Mouse (Mus musculus) MEL (cell line): ENCODE data around the gene Prss35. TPM values are rescaled to one million over a fixed set of nuclear protein-coding genes. Genes with fewer than 3 reads are reported as not detected.

Experiments used
- DNase-seq: peaks from one replicate; pipeline ENCODE4 v3.0.0; 2011; ENCODE audit warnings: low read depth, low spot score
- H3K27ac ChIP-seq: 2 replicates; pipeline ENCODE4 v1.5.1; 2012; ENCODE audit warnings: low read depth, mild to moderate bottlenecking, control low read depth, low read length, moderate library complexity; ENCODE audit not compliant: control insufficient read depth
- H3K27me3 ChIP-seq, 2 experiments: fragments of 150-350 bp in 1 of 2; sonication (generic) in 1 of 2; 2 replicates each; pipeline ENCODE4 v1.6.1; 2012; ENCODE audit warnings: low read length in 2 of 2, mild to moderate bottlenecking in 2 of 2, improper control_type of control experiment in 1 of 2, moderate library complexity in 1 of 2; ENCODE audit not compliant: insufficient read depth in 2 of 2, control insufficient read depth in 1 of 2
- H3K36me3 ChIP-seq, 2 experiments: 2 replicates each; pipeline ENCODE4 v1.6.1; 2012 to 2014; ENCODE audit warnings: low read length in 2 of 2, improper control_type of control experiment in 1 of 2, inconsistent platforms in 1 of 2, mild to moderate bottlenecking in 1 of 2; ENCODE audit not compliant: insufficient read depth in 2 of 2, control insufficient read depth in 1 of 2
- H3K4me1 ChIP-seq, 2 experiments: fragments of 150-350 bp in 1 of 2; sonication (generic) in 1 of 2; 2 replicates each; pipeline ENCODE4 v1.6.1; 2012; ENCODE audit warnings: low read length in 2 of 2, improper control_type of control experiment in 1 of 2, mild to moderate bottlenecking in 1 of 2; ENCODE audit not compliant: insufficient read depth in 2 of 2, control insufficient read depth in 1 of 2
- H3K4me3 ChIP-seq, 2 experiments: fragments of 150-350 bp in 1 of 2; sonication (generic) in 1 of 2; 2 replicates each; pipeline ENCODE4 v1.5.1; 2012; ENCODE audit warnings: low read depth in 2 of 2, low read length in 2 of 2, mild to moderate bottlenecking in 2 of 2, moderate library complexity in 2 of 2, control low read depth in 1 of 2, improper control_type of control experiment in 1 of 2; ENCODE audit not compliant: control insufficient read depth in 1 of 2, insufficient read depth in 1 of 2
- H3K79me2 ChIP-seq: 2 replicates; pipeline ENCODE4 v1.6.1; 2012; ENCODE audit warnings: mild to moderate bottlenecking, low read length, moderate library complexity; ENCODE audit not compliant: control insufficient read depth, poor library complexity, insufficient read depth
- H3K9ac ChIP-seq: 2 replicates; pipeline ENCODE4 v1.6.1; 2012; ENCODE audit warnings: low read depth, mild to moderate bottlenecking, control low read depth, low read length, moderate library complexity; ENCODE audit not compliant: control insufficient read depth, poor library complexity, severe bottlenecking
- H3K9me3 ChIP-seq: fragments of 150-350 bp; sonication (generic); replicated peaks from 2 replicates; pipeline ENCODE4 v1.6.1; 2012; ENCODE audit warnings: mild to moderate bottlenecking, low read length, improper control_type of control experiment, moderate library complexity; ENCODE audit not compliant: insufficient read depth
- CHD2 ChIP-seq: IDR thresholded peaks from 2 replicates; pipeline ENCODE4 v1.6.1; 2011; ENCODE audit warnings: low read length, improper control_type of control experiment
- ELF1 ChIP-seq: IDR thresholded peaks from 2 replicates; pipeline ENCODE4 v1.6.1; 2014; ENCODE audit warnings: low read depth, mild to moderate bottlenecking, inconsistent platforms, low read length, improper control_type of control experiment, moderate library complexity
- ETS1 ChIP-seq: IDR thresholded peaks from 2 replicates; pipeline ENCODE4 v1.6.1; 2012; ENCODE audit warnings: low read depth, mild to moderate bottlenecking, inconsistent platforms, low read length, improper control_type of control experiment, moderate library complexity
- GABPA ChIP-seq: IDR thresholded peaks from 2 replicates; pipeline ENCODE4 v1.6.1; 2012; ENCODE audit warnings: low read depth, mild to moderate bottlenecking, inconsistent platforms, low read length, improper control_type of control experiment, moderate library complexity
- MAFK ChIP-seq: IDR thresholded peaks from 2 replicates; pipeline ENCODE4 v1.6.1; 2011; ENCODE audit warnings: low read depth, mild to moderate bottlenecking, low read length, improper control_type of control experiment, borderline replicate concordance
- MAX ChIP-seq: IDR thresholded peaks from 2 replicates; pipeline ENCODE4 v1.6.1; 2011; ENCODE audit warnings: low read length, improper control_type of control experiment
- MXI1 ChIP-seq: IDR thresholded peaks from 2 replicates; pipeline ENCODE4 v1.6.1; 2011; ENCODE audit warnings: mild to moderate bottlenecking, low read depth, low read length, improper control_type of control experiment
- NELFE ChIP-seq: IDR thresholded peaks from 2 replicates; pipeline ENCODE4 v1.6.1; 2011; ENCODE audit warnings: low read depth, low read length, improper control_type of control experiment
- NRF1 ChIP-seq: IDR thresholded peaks from 2 replicates; pipeline ENCODE4 v1.6.1; 2014; ENCODE audit warnings: low read depth, mild to moderate bottlenecking, inconsistent platforms, low read length, improper control_type of control experiment, moderate library complexity; ENCODE audit not compliant: poor library complexity, insufficient read depth, severe bottlenecking
- POLR2A ChIP-seq, 2 experiments: IDR thresholded peaks; 2 replicates each; pipeline ENCODE4 v1.6.1; 2011 to 2012; ENCODE audit warnings: low read length in 2 of 2, mild to moderate bottlenecking in 2 of 2, control low read depth in 1 of 2, improper control_type of control experiment in 1 of 2, low read depth in 1 of 2, moderate library complexity in 1 of 2; ENCODE audit not compliant: control insufficient read depth in 1 of 2, insufficient read depth in 1 of 2, poor library complexity in 1 of 2
- POLR2AphosphoS5 ChIP-seq: IDR thresholded peaks from 2 replicates; pipeline ENCODE4 v1.6.1; 2012; ENCODE audit warnings: low read depth, borderline replicate concordance, mild to moderate bottlenecking, inconsistent platforms, low read length, moderate library complexity, mixed read lengths
- RCOR1 ChIP-seq: IDR thresholded peaks from 2 replicates; pipeline ENCODE4 v1.6.1; 2012; ENCODE audit warnings: low read depth, mild to moderate bottlenecking, inconsistent platforms, low read length, improper control_type of control experiment
- TBP ChIP-seq: IDR thresholded peaks from 2 replicates; pipeline ENCODE4 v1.8.0; 2011; ENCODE audit warnings: low read depth, low read length, improper control_type of control experiment
- TCF12 ChIP-seq: IDR thresholded peaks from 2 replicates; pipeline ENCODE4 v1.6.1; 2014; ENCODE audit warnings: low read depth, mild to moderate bottlenecking, inconsistent platforms, low read length, improper control_type of control experiment, moderate library complexity
- USF2 ChIP-seq, 2 experiments: IDR thresholded peaks; 2 replicates each; pipeline ENCODE4 v1.6.1; 2011 to 2012; ENCODE audit warnings: improper control_type of control experiment in 2 of 2, low read length in 2 of 2, borderline replicate concordance in 1 of 2, inconsistent platforms in 1 of 2, low read depth in 1 of 2, mild to moderate bottlenecking in 1 of 2; ENCODE audit not compliant: insufficient read depth in 1 of 2
- ZC3H11A ChIP-seq: IDR thresholded peaks from 2 replicates; pipeline ENCODE4 v1.6.1; 2012; ENCODE audit warnings: low read depth, mild to moderate bottlenecking, inconsistent platforms, low read length, improper control_type of control experiment
- ZKSCAN1 ChIP-seq: IDR thresholded peaks from 2 replicates; pipeline ENCODE4 v1.6.1; 2012; ENCODE audit warnings: low read depth, mild to moderate bottlenecking, inconsistent platforms, low read length, improper control_type of control experiment, moderate library complexity
- ZMIZ1 ChIP-seq: IDR thresholded peaks from 2 replicates; pipeline ENCODE4 v1.6.1; 2012; ENCODE audit warnings: low read depth, mild to moderate bottlenecking, inconsistent platforms, low read length, improper control_type of control experiment, moderate library complexity
- ZNF384 ChIP-seq: IDR thresholded peaks from 2 replicates; pipeline ENCODE4 v1.6.1; 2012; ENCODE audit warnings: low read depth, mild to moderate bottlenecking, inconsistent platforms, low read length, improper control_type of control experiment
- polyA plus RNA-seq, 2 experiments: library from polyadenylated mRNA; stranded (reverse) in 1 of 2; unstranded in 1 of 2; fragments of >175 nt in 1 of 2; fragments of >200 nt in 1 of 2; gene quantifications; 2 replicates each; pipeline versions ENCODE4 v1.2.1 to v1.2.4; 2012; ENCODE audit warnings: low replicate concordance in 2 of 2, low read depth in 1 of 2; ENCODE audit not compliant: insufficient read length in 2 of 2, insufficient read depth in 1 of 2, missing spikeins in 1 of 2
- total RNA-seq: library from RNA; depleted of rRNA; stranded (reverse); fragments of 300-350 nt; gene quantifications from 2 replicates; pipeline ENCODE4 v1.2.3, GENCODE M21; 2012

Prss35 gene
- total and polyA plus RNA-seq, 3 experiments = not detected

DNA sequence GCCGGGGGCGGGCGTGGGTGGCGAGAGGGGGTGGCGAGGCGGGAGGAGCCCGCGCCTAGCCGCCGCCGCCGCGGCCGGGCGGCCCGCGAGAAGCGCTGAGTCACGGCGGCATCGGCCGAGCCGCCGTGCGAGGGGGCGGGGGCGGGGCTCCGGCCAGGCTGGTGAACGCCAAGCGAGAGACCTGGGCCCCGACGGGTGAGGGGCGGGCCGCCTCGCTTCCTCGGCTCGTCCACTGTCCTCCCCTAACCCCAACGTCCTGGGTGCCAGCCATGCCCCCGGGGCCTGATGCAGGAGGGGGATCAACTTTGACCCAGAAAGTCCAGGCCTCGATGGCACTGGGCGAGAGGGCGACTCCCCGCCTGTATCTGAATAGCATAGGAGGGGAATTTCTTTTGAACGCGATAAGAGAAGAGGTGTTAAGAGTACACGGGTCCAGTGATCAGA lies 47.6 kb upstream of the Prss35 start, which contains the start of gene Me1:
TSS of gene Me1 (minus strand) at position 136 of the 444 bp plus-strand sequence.
- peak; percentile 71 for DNase-seq
- Histone ChIP-seq H3K4me3 (peak within 1 kb of the TSS; percentile 99 to 100), H3K79me2 (peaks cover 26% of the 10 kb centered on the region), H3K9ac (peak within 1 kb of the TSS; percentile 90), H3K27ac (peak within 1 kb of the TSS; percentile 88), H3K9me3 (no peaks in the 10 kb centered on the region), H3K4me1 (peaks cover 6 to 8% of the 10 kb centered on the region in 2 experiments), H3K27me3 (no peaks in the 10 kb centered on the region), H3K36me3 (peaks cover 0 to 18% of the 10 kb centered on the region in 2 experiments; a peak in 3 of 4 replicates)
- TF ChIP-seq POLR2A (IDR thresholded peaks at IDR 0.05; ENCODE audit: control insufficient read depth in 1 of 2, insufficient read depth in 1 of 2, low read depth in 1 of 2, low read length in 2 of 2, poor library complexity in 1 of 2) (peak in 1 of 2 experiments; percentile 34; a peak in 1 of 4 replicates), TCF12 (no peak), CHD2 (no peak), GABPA (0 out of 2 replicates have a peak, but pooled peaks have one; percentile 49), NELFE (peak; percentile 46), MXI1 (no peak)

DNA sequence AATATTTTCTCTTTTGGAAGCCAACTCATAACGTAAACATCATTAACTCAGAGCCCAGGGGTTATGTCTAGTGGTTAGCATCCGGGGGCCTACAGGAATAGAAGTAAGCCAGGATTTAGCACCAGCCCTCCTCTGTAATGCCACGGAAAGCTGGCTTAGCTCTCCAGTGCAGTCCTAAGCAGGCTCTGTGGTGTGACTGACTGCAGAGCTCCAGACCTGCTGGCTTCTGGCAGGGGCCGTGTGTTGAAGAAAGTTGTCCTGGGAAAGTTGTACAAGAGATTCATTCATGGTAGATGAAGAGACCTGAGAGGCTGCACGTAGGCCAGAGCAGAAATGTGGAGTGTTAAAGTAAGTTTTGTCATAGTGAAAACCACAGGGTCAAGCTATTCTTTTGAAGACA lies 42.2 kb upstream of the Prss35 start:
- no peak overlapping the region for H3K4me3 ChIP-seq
- TF ChIP-seq ZKSCAN1 (no peak), ZC3H11A (no peak), RCOR1 (no peak), USF2 (IDR thresholded peaks at IDR 0.05; ENCODE audit: borderline replicate concordance in 1 of 2, insufficient read depth in 1 of 2, low read depth in 1 of 2, low read length in 2 of 2) (no peak), MAFK (no peak), POLR2AphosphoS5 (no peak), ZNF384 (no peak), ELF1 (no peak), TBP (no peak), NRF1 (no peak), MAX (no peak), ZMIZ1 (no peak), ETS1 (no peak)
- DNase-seq = no peak

More for the DNA sequence above, 42.2 kb upstream of the Prss35 start:
- no peak overlapping the region for H3K9ac ChIP-seq
- no peaks in the 10 kb centered on the region for H3K79me2 ChIP-seq
- H3K4me1 ChIP-seq = peaks cover 5 to 11% of the 10 kb centered on the region in 2 experiments
- H3K27me3 ChIP-seq = no peaks in the 10 kb centered on the region
- H3K36me3 ChIP-seq = peaks cover 0 to 10% of the 10 kb centered on the region in 2 experiments; a peak in 2 of 4 replicates
- no peaks in the 10 kb centered on the region for H3K9me3 ChIP-seq
- no peak overlapping the region for H3K27ac ChIP-seq
